Mouse (Mus musculus) megakaryocyte, adult 5-6 weeks (primary cell): ENCODE results near the gene Rpn1. TPM values are rescaled to one million over a fixed set of nuclear protein-coding genes. Genes with fewer than 3 reads are reported as not detected.
A peak's percentile ranks its signal among the peaks of the same experiment; 100 is the strongest.

ENCODE experiments used
- ATAC-seq: 2 replicates; pipeline ENCODE4 v1.8.0; 2016; ENCODE audit warnings: mild to moderate bottlenecking, inconsistent platforms; ENCODE audit not compliant: poor library complexity, severe bottlenecking
- total RNA-seq, 2 experiments: library from RNA; stranded (forward) in 1 of 2; stranded (reverse) in 1 of 2; fragments of 153-499, 151-499 nt in 1 of 2; fragments of 221-1000, 200-1000 nt in 1 of 2; gene quantifications; 2 replicates each; pipeline versions ENCODE4 v1.2.3 to v1.2.4; 2015 to 2017

Rpn1 gene
- total RNA-seq, 2 experiments from 2014 or later = 56.6 to 130 TPM

DNA sequence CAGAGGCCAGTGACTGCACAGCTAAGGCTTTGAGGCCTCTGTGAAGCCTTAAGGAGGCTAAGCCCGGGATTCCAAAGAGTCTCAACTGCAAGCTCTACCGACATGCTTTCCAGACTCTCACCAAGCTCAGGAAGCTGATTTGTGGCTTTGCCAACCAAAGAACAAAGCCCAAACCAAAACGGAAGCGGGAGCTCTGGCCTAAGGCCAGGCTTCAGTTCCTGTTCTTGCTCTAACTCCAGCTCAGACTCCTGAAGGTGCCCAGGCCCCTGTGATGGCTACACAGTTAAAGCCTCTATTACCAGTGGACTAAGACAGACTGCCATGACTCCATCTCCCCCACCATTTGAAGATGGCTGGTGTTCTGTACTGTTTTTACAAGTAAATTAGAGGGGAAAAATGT, 19.2 kb upstream of the Rpn1 start:
- peak; percentile 31; the same call in 1 of the 2 replicates for ATAC-seq

GRCm38 (mm10) chr6:88065968-88066367, 18.3 kb upstream of the Rpn1 start:
- no peak for ATAC-seq

GRCm38 (mm10) chr6:88067722-88068121, 16.6 kb upstream of the Rpn1 start:
- ATAC-seq = peak; percentile 61

DNA sequence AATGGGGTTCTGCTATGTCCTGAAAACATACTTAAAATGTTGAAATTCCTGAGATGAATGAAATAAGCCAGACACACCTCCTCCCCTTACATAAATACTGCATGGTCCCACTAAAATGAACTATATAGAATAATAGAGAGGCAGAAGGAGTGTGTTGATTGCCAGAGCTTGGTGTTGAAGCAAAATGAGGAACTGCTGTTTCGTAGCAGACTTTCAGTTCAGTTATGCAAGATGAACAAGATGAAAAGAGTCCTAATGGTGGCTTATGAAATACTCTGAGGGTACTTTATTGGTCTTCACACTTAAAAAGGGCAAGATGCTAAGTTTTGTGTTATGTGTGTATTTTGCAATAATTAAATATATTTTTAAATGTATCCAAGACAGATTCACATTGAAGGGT, 15.5 kb upstream of the Rpn1 start:
- ATAC-seq = peak; percentile 67

DNA sequence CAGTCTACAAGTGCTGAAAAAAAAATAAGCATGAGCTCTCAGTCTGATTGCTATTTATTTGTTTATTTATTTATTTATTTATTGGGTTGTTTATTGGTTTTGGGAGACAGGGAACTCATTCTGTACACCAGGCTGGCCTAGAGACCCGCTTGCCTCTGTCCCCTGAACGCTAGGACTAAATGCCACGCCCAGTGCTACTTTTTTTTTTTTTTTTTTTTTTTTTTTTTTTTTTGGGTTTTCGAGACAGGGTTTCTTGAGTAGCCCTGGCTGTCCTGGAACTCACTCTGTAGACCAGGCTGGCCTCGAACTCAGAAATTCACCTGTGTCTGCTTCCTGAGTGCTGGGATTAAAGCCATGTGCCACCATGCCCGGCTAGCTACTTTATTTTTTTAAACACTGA, 13.8 kb upstream of the Rpn1 start:
- no peak for ATAC-seq

- ATAC-seq = no peak
Measured at GRCm38 (mm10) chr6:88071216-88071615, 13.1 kb upstream of the Rpn1 start.

- ATAC-seq = peak; percentile 97
Measured at GRCm38 (mm10) chr6:88074752-88075554, 9.3 kb upstream of the Rpn1 start.

- ATAC-seq = no peak
Measured at GRCm38 (mm10) chr6:88075960-88076517, 8.2 kb upstream of the Rpn1 start.

DNA sequence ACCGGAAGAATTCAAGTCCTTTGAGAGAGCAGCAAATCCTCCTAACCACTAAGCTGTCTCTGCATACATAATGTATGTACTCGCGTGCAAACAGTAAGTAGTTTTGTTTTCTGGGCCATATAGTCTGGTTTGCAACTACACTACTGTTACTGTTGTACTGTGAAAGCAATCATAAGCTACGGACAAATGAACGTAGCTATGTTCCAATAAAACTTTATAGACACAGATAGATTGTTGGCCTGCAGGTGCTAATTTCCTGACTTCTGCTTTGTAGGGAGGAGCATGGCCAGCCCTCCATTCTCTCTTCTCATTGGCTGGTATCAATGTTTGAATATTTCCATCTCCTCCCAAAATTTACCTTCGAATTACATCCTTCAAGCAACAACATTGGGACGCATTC, 1.2 kb upstream of the Rpn1 start:
- ATAC-seq = no peak

GRCm38 (mm10) chr6:88083672-88084071, 610 bp upstream of the Rpn1 start:
- ATAC-seq = no peak

DNA sequence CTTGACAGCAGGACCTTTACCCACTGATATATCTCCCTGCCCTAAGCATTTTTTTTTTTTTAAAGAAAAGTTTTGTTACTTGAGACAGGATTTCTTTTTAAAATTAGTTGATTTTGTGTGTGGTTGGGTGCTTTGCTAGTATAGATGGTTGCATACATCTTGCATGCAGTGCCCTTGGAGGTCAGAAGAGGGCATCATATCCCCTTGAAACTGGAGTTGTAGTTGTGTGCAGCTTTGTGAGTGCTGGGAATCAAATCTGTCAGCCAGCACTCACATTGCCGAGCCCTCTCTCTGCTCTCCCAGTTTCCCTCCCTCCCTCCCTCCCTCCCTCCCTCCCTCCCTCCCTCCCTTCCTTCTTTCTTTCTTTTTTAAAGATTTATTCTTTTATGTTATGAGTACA, 4.7 kb downstream of the Rpn1 start:
- no peak for ATAC-seq

DNA sequence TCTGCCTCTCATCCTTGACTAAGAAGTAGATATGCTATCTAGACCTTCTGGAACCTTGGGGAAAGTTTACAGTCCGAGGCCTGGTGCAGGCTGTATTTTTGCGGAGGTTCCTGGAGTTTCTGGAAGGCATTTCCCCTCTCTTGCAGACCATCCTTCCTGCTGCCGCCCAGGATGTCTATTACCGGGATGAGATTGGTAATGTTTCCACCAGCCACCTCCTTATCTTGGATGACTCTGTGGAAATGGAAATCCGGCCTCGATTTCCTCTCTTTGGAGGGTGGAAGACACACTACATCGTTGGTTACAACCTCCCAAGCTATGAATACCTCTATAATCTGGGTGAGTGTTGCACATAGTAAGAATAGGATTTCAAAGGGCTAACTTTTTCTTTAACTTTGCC, 11.1 kb downstream of the Rpn1 start:
- ATAC-seq = no peak

DNA sequence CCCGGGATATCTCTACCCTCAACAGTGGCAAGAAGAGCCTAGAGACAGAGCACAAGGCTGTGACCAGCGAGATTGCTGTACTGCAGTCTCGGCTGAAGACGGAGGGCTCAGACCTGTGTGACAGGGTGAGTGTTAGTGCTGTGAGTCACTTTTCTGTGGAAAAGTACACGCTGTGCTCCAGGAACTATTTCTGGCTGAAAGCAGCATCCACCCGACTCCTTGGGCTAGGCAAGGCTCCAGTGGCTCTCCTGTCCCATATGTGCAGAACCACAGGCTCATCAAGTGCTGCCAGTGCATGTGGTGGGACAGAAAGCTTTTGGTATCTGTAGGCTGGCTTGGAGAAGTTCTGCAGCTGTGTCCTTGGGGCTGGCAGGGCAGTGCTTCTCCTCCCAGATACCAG, 17.8 kb downstream of the Rpn1 start:
- ATAC-seq = no peak

GRCm38 (mm10) chr6:88105783-88106611, 21.7 kb downstream of the Rpn1 start:
- peak; percentile 88 for ATAC-seq

- peak; percentile 46 for ATAC-seq
Measured at GRCm38 (mm10) chr6:88106612-88107123, 22.4 kb downstream of the Rpn1 start.

- peak; percentile 36 for ATAC-seq
Measured at GRCm38 (mm10) chr6:88107661-88108535, 23.6 kb downstream of the Rpn1 start.

DNA sequence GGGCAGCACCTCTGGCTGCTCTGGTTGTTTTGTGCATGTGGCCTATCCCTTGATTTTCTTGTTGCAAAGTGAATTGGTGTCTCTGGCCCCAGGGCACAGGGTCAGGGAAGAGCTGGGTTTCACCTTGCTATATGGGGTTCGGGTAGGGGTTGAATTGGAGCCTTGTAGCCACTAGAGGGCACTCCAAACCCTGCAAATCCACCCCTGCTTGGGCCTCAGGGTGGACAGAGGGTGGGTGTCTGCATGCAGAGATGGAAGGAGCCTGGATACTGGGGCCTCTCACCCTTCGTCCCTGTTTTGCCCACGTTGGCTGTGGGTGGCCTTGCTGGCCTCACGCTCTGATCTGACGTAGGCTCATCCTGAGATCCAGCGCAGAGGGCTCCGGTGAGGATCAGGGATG, 28.9 kb downstream of the Rpn1 start:
- ATAC-seq = peak; percentile 62

DNA sequence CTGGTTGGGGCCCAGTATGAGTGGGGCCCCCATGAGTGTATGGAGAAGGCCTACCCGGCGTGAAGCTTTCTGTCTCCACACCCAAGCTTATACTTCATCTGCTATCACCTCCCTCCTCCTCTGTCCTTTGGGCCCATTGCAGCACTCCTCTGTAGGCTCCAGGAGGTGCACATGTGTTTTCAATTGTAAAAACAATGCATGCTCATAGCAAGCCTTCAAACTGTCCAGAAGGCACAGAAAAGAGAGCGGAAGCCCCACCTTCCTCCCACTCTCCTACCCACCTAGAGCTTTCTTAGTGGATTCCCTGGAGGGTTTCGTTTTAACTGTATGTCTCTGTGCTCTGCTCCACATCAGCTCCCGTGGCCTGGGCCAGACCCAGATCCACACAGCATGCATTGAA, 30.1 kb downstream of the Rpn1 start:
- ATAC-seq = no peak

DNA sequence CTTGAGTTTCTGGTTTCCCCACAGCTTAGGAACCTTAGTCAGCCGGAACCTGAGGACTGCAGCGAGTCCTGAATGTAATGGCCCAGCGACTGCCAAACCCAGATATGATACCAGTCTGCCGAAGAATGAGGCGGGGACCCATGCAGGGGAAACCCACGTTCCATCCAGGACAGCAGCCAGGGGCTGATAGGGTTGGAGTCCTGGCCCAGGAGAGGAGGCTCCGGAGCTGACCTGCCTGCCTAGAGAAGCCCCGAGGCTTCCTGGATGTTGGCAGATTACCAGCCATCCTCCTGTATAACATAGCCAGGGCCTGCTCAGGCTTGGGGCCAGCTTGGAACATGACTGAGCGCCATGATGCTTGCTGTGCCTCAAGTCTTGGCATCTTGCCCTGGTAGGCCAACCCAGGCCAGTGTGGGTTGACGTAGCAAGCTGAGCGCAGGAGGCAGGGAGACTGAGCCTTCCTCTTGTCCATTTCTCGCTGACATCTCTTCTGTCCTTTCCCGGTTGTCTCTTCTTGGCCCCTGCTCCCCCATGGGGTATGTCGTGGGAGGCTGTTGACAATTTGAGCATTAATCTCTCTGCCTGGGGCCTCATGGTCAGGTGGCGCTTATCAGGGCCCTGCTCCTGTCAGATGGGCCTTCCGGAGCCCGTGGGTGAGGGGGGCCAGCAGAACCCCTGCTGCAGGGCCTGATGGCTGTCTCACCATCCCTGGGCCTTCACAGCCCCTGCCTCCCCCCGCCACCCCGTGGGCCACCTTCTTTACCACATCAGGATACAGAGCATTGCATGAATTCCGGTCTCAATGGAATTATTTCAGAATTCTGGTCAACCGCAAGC, 32.3 kb downstream of the Rpn1 start:
- peak; percentile 86 for ATAC-seq

DNA sequence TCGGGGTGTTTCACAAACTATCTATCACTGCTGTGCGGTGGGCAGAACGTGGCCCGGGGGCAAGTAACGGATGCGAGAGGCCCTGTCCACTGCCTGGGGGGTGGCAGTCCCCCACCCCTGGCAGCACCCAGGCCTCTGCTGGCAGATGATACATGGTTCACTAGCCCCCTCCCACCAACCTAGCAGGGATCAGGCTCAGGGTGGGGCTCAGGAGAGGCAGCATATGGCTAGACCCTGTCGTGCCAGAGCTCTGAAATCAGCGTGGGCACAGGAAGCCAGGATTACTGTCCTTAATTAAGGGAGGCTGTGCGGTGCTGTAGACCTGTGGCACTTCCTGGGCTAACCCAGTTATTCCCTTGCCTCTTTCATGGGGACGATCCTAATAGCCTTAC, 32.9 kb downstream of the Rpn1 start:
- ATAC-seq = peak; percentile 25
